Mouse (Mus musculus) cerebellum, adult (tissue): ENCODE data around the gene Chkb.

Source experiments
- ATAC-seq: cut with Nextera tagmentation; 2 replicates; pipeline ENCODE4 v1.9.2; 2017; ENCODE audit warnings: mild to moderate bottlenecking, moderate library complexity, mixed read lengths; ENCODE audit not compliant: insufficient number of reproducible peaks, low FRiP score, low TSS enrichment

The Chkb gene

DNA sequence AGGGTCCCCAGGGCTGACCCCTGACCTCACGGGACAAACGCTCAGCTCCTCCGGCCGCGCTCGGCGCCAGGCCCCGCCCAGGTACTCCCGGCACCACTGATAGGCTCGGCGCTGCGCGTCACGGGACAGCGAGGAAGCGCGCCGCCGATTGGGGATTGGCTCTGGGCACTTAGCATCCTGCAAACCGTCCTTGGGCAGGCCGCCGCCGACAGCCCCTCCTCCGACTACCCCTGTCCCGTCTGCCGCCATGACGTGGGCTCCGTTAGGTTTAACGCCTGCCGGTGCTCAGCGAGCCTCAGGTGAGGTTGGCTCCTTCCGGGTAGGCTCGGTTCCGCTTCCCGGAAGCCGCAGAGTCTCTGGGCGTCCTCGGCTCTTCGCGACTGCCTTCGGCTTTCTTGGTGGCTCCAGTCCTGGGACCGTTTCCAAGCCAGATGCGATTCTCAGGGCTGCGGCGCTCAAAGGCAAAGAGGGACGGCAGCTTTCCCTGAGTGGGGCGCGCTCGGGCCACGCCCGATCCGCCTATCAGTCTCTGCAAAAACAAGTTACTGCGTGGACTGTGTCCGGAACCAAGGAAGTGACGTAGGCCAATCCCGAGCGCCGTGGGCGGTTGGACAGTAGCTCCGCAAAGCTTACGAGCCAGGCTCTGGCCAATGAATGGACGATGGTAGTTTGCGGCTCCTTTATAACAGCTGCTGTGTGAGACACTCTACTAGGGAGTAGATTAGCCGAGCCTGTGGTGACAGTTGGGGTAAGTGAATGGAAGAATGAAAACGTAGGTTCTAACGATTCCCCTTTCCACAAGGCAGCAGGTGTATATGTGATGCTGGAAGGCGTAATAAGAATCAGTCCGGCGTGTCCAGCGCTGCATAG, at the start of gene Chkb, which contains the start of the genes C730034F03Rik and Gm44502:
TSS of gene Chkb (minus strand) at position 557 of the 870 bp plus-strand sequence.
TSS of gene C730034F03Rik (plus strand) at position 238 of the 870 bp plus-strand sequence.
TSS of gene Gm44502 (minus strand) at position 345 of the 870 bp plus-strand sequence.
- ATAC-seq, result peak; percentile 87

DNA sequence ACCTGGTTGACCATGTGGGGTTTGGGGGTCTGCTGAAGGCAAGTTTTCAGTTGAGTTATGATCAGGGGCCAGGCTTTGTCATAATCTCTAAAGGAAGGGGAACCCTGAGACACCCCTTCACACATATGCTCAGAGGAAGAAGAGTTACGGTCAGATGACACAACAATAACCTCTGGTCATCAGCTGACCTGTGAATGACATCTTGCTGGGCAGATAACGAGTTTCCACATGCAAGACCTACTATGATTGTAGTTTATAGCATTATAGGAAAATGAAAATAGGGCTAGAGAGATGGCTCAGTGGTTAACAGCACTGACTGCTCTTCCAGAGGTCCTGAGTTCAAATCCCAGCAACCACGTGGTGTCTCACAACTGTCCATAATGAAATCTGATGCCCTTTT, 48.9 kb upstream of the Chkb start:
- ATAC-seq, result no peak

DNA sequence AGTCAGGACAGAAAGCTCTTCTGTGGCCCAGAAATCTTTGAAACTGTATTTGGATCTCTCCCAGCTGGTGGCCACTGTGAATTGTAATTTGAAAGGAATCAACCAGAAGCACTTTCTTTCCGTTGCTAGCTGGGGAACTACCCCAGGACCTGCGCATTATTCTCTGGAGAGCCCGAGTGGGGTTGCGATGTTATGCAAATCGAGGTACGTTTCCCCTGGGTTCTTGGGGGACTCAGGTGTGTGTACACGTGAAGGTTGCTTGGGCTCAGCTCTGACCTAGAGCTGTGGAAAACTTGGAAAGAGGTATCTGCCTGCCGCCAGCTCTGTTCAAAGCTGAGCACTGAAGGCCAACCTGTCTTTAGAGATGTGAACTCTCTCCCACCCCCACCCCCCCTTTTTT, 48.1 kb upstream of the Chkb start:
- no peak for ATAC-seq

DNA sequence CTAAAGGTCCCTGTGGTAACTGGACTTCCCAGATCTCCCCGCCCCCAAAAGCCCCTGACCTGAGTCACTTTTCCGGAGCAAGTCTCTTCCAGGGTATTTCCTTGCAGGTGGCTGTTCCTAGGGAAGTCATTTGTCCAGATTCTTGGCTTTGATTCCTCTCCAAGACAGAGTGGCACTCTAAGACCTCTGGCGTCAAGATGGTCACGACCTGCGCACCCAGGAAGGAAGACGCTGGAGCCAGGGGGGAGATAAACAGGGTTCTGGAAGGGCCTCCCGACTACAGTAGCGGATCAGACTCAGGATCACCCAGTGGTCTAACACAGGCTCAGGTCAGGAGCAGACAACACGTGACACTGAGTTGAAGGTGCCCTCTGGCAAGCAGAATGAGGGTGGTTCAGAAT, 47.4 kb upstream of the Chkb start, which contains the start of gene Arsa:
TSS of gene Arsa (minus strand) at position 335 of the 401 bp plus-strand sequence.
- no peak for ATAC-seq

GRCm38 (mm10) chr15:89476475-89476815, 46.7 kb upstream of the Chkb start:
- ATAC-seq, result no peak

GRCm38 (mm10) chr15:89475611-89476474, 46.1 kb upstream of the Chkb start:
- ATAC-seq, result peak; percentile 81

DNA sequence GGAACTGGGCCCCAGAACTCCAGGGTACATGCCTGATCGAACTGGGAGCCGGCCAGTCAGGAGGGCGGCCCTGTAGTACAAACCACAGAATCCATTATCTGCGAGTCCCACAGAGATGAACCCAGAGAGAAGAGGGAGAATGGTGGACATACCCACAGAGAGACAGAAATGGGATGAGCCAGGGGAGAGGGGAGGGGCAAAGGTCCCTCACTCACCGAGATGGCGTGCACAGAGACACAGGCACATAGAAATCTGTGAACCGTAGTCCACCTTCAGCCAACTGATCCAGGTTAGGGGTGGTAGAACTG, 45.5 kb upstream of the Chkb start:
- no peak for ATAC-seq

GRCm38 (mm10) chr15:89474596-89475292, 45.0 kb upstream of the Chkb start:
- no peak for ATAC-seq

DNA sequence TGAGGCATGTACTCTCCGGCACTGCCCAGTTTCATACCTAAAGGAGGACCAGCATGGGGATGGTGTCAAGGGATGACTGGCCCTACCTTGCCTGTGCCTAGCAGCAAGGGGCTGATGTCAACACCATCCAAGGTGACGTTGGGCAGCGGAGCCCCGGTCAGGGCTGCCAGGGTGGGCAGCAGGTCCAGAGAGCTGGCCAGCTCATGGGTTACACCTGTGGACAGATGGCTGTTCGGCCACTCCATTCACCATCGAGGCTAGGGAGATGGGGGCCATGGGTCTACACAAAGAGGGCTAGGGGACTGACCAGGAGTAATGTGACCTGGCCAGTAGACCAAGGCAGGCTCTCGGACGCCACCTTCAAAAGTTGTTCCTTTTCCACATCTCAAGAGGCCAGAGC, 44.2 kb upstream of the Chkb start:
- no peak for ATAC-seq

DNA sequence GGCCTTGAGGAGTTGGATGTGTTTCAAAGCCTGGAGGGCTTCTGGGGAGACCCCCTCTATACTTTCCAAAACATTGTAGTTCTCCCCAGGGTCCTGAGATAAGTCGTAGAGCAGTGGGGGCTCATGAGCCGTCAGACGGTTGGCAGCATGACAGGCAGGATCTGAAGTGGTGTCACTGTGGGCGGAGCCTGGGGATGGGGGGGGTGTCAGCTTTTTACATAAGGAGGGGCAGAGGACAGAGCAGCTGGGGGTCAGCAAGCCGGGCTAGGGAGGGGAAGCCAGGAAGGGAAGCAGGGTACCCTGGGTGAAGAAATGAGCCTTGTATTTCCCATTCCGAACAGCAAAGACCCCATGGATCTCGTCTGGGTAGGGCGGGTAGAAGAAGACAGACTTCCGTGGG, 43.7 kb upstream of the Chkb start:
- no peak for ATAC-seq

DNA sequence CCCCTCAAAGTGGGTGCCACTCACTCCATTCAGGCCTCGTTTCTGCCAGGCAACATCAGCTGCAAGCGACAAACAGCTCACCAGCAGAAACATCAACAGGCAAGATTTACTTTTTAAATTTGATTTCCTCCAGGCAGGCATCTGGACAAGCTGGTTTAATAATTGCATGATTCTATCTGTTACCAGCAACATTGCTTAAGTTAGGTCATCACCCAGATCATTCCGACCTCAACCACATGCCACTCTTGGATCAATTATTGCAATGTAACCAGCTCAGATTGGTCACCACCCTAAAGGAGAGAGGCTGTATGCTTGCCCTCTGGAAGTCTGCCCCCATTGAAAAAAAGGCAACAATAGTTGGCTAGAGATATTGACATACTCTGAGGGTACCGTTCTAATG, 41.8 kb upstream of the Chkb start:
- ATAC-seq, result no peak

DNA sequence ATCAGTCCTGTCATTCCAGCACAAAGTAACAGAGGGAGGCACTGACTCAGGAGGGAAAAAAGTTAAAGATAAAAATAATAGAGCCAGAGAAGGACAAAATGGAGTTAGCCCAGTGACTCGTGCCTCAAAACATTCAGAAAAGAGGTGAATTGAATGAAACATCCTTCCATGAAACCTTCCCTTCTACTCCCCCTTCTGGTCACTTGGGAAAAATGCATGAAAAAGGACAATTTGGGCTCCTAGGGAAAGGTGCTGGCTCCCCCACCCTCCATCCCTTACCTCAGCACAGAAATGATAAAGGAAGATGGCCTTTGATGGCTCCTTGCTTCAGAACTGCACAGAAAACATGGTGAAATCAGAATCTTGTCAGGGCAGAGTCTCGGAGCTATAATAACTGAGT, 38.9 kb upstream of the Chkb start:
- ATAC-seq, result no peak

GRCm38 (mm10) chr15:89465052-89465451, 35.3 kb upstream of the Chkb start:
- ATAC-seq, result no peak

DNA sequence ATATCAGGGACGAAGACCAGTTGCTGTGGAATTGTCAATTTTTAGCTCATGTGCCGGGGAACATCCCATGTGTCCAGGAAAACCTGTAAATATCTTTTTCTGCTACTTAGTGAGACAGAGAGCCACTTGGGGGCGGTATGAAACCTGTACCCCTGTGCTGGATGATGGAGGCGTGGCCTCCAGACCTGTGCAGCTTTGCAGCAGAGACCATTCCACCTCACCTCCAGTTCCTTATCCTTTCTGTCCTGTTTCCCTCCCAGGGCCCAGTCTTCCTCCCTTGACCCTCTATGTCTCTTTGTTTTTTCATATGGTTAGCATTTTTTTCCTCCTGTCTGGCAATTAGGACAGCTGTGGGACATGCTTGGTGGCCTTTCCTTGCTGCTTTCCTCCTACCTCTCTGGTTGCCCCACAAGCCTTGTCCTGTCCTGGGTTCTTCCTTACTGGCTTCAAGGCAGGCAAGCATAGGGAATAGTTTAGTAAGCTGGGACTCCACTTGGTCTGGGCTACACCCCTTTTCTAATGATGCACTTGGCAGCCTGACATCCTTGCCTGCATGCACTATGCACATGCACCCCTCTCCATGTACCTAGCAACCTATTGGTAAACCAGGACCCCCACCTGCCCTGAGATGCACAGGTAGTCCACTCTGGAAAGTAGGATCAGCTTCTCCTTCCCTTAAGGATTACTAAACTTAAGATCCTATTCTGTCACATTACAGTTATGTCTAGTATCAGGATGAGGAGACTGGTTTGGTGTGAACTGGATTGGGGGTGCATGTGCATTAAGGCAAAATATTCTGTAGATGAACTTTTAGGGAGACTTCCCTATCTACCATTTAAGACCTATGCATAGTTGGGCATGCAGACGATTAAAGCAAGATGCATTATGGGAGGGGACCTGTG, 33.9 kb upstream of the Chkb start:
- no peak for ATAC-seq

DNA sequence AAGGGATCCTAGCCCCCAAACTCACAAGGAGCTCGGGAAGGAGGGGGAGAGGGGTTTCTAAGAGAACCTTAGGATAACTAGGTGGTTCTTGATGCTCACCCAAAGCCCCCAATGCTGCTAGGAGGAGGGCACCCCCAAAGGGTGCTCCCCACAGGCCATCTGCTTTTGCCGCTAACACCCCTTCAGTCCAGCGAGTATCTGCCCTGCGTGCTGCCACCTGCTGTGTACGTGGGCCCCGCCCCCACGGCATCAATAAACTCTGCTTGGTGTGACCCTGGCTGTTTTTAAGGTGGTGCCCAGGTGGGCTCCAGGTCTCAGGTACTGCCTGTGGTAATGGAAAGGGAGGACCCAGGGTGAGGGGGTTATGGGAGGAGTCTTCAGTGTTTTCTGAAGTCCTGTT, 32.5 kb upstream of the Chkb start:
- ATAC-seq, result no peak

GRCm38 (mm10) chr15:89461321-89461720, 31.6 kb upstream of the Chkb start:
- ATAC-seq, result no peak

- no peak for ATAC-seq
Measured at GRCm38 (mm10) chr15:89460298-89460697, 30.6 kb upstream of the Chkb start.

- ATAC-seq, result no peak
Measured at GRCm38 (mm10) chr15:89459821-89460220, 30.1 kb upstream of the Chkb start.

GRCm38 (mm10) chr15:89458942-89459341, 29.2 kb upstream of the Chkb start:
- no peak for ATAC-seq

GRCm38 (mm10) chr15:89455642-89456041, 25.9 kb upstream of the Chkb start:
- ATAC-seq, result no peak
